ENCODE assay signal across 10 mouse cellular contexts in genomic region chr3:105023371-105024005, GRCm38 (mm10). TPM values are rescaled to one million over a fixed set of nuclear protein-coding genes. Genes with fewer than 3 reads are reported as not detected.
DNase-seq lines count a peak whose midpoint lies in the region; ATAC-seq and TF ChIP-seq lines count a peak whose summit lies in the region.
"Had no signal": no experiment of that assay in that cellular context is flagged by ENCODE, and none has a peak within 500 bp of the region (broad histone marks: within the 10 kb centered on the region; RNA-seq: fewer than 3 reads in every experiment).

No protein-coding gene starts in this region.

- no peak overlapping the region for H3K4me2 ChIP-seq in neural tube, embryonic 13.5 days
- H3K4me2 ChIP-seq in stomach, postnatal 0 days (replicated peaks; ENCODE audit: low read depth): no peak overlapping the region

- peak overlapping the region; percentile 61 for H3K27ac ChIP-seq in kidney, adult 2 months (ENCODE audit: insufficient read depth, low read depth, low read length)
- H3K27ac ChIP-seq in neural tube, embryonic 13.5 days (replicated peaks): peak overlapping the region; percentile 39
- peak overlapping the region; percentile 37 for H3K27ac ChIP-seq in liver, adult 2 months (replicated peaks; ENCODE audit: insufficient read depth, low read depth, low read length)
- peak overlapping the region; percentile 41; the same call in 1 of the 2 replicates for H3K27ac ChIP-seq in stomach, postnatal 0 days (replicated peaks)

- no peaks in the 10 kb centered on the region for H3K27me3 ChIP-seq in kidney, adult 2 months (replicated peaks; ENCODE audit: control insufficient read depth, insufficient read depth, low read length)
- H3K27me3 ChIP-seq in neural tube, embryonic 13.5 days: no peaks in the 10 kb centered on the region
- no peaks in the 10 kb centered on the region for H3K27me3 ChIP-seq in liver, adult 2 months (ENCODE audit: control insufficient read depth, insufficient read depth, low read length)
- H3K27me3 ChIP-seq in stomach, postnatal 0 days (ENCODE audit: control insufficient read depth, insufficient read depth, low read length): no peaks in the 10 kb centered on the region

- no peak for ATAC-seq in neural tube, embryonic 13.5 days (ENCODE audit: low read depth)
- no peak for ATAC-seq in stomach, postnatal 0 days (ENCODE audit: low FRiP score, low TSS enrichment)

- no peak for TF ChIP-seq CTCF in kidney, adult 2 months (conservative IDR thresholded peaks at IDR 0.05; ENCODE audit: insufficient read depth, insufficient read length, low read depth, low read length)
- no peak for TF ChIP-seq CTCF in liver, adult 2 months (IDR thresholded peaks at IDR 0.05; ENCODE audit: low read depth, low read length)
- no peak for TF ChIP-seq CTCF in stomach, postnatal 0 days (IDR thresholded peaks at IDR 0.05; ENCODE audit: low read depth)

- no peaks in the 10 kb centered on the region for H3K9me3 ChIP-seq in neural tube, embryonic 13.5 days
- no peaks in the 10 kb centered on the region for H3K9me3 ChIP-seq in stomach, postnatal 0 days (ENCODE audit: control insufficient read depth, low read length)

- TF ChIP-seq POLR2A in kidney, adult 2 months (IDR thresholded peaks at IDR 0.05; ENCODE audit: low read depth, low read length): no peak
- no peak for TF ChIP-seq POLR2A in liver, adult 2 months (IDR thresholded peaks at IDR 0.05; ENCODE audit: extremely low read depth, insufficient read depth, low read length)

- no peak for TF ChIP-seq EP300 in stomach, postnatal 0 days (optimal IDR thresholded peaks at IDR 0.05)

- 69% methylated on average over 10 of the region's 10 CpGs for WGBS in kidney, adult 2 months
- WGBS in neural tube, embryonic 13.5 days: 85% methylated on average over 10 of the region's 10 CpGs
- WGBS in liver, adult 2 months: 79% methylated on average over 10 of the region's 10 CpGs
- 77% methylated on average over 10 of the region's 10 CpGs for WGBS in stomach, postnatal 0 days

- no peaks in the 10 kb centered on the region for H3K4me1 ChIP-seq in kidney, adult 2 months (ENCODE audit: control insufficient read depth, insufficient read depth, low read length)
- peaks cover 21% of the 10 kb centered on the region for H3K4me1 ChIP-seq in neural tube, embryonic 13.5 days (replicated peaks)
- H3K4me1 ChIP-seq in liver, adult 2 months (ENCODE audit: control insufficient read depth, insufficient read depth, low read length): peaks cover 3% of the 10 kb centered on the region; the same call in 1 of the 2 replicates
- H3K4me1 ChIP-seq in stomach, postnatal 0 days (replicated peaks; ENCODE audit: control insufficient read depth, insufficient read depth): no peaks in the 10 kb centered on the region

- no peaks in the 10 kb centered on the region for H3K36me3 ChIP-seq in kidney, adult 2 months (ENCODE audit: control insufficient read depth, insufficient read depth, low read length)
- peaks cover 24% of the 10 kb centered on the region for H3K36me3 ChIP-seq in neural tube, embryonic 13.5 days
- no peaks in the 10 kb centered on the region for H3K36me3 ChIP-seq in liver, adult 2 months (ENCODE audit: control insufficient read depth, insufficient read depth, low read length)
- H3K36me3 ChIP-seq in stomach, postnatal 0 days (ENCODE audit: control insufficient read depth, insufficient read depth, low read length): peaks cover 6% of the 10 kb centered on the region; the same call in 1 of the 2 replicates

- H3K9ac ChIP-seq in neural tube, embryonic 13.5 days: no peak overlapping the region
- no peak overlapping the region for H3K9ac ChIP-seq in liver, adult 2 months (ENCODE audit: low read depth, low read length)
- no peak overlapping the region for H3K9ac ChIP-seq in stomach, postnatal 0 days (ENCODE audit: low read length)

- no peaks in the 10 kb centered on the region; the same call in 1 of the 2 replicates for H3K79me2 ChIP-seq in liver, adult 2 months (ENCODE audit: control insufficient read depth, insufficient read depth, low read length)

- H3K4me3 ChIP-seq in kidney, adult 2 months (ENCODE audit: insufficient read depth, low read depth, low read length): no peak overlapping the region
- no peak overlapping the region for H3K4me3 ChIP-seq in neural tube, embryonic 13.5 days
- H3K4me3 ChIP-seq in liver, adult 2 months (ENCODE audit: insufficient read depth, low read depth, low read length): no peak overlapping the region
- H3K4me3 ChIP-seq in stomach, postnatal 0 days (ENCODE audit: low read depth, low read length): no peak overlapping the region

- peak; percentile 34 for DNase-seq in kidney, adult 2 months
- DNase-seq in kidney, postnatal 14 days: no peak
- no peak for DNase-seq in neural tube, embryonic 10.5 days (ENCODE audit: extremely low spot score, low spot score)
- peak; percentile 41 for DNase-seq in liver, adult 2 months (ENCODE audit: extremely low read depth, low read depth, low spot score)
- no peak for DNase-seq in stomach, postnatal 0 days (ENCODE audit: low spot score)
- DNase-seq in cerebellum, postnatal 4 days (ENCODE audit: low spot score in 2 of 2): no peak
- no peak for DNase-seq in left cerebral cortex, adult 18-20 months (ENCODE audit: low spot score in 2 of 2)
- DNase-seq: left cerebral cortex, postnatal 4 days had no signal

RNA-seq across cellular contexts. Expression of gene Cttnbp2nl, which starts 29.5 kb away (rescaled TPM):
- polyA plus RNA-seq in kidney, adult 2 months (2012; rRNA removed): 3.6 and 4.2 TPM in 2 replicates
- polyA plus RNA-seq in neural tube, embryonic 13.5 days (2015; fragmentation: Nextera tagmentation; extraction: Ambion mirVana): 52.8 and 59.4 TPM in 2 replicates
- total RNA-seq in liver, adult 2 months (2014; rRNA removed): 1.8 and 2.2 TPM in 2 replicates
- polyA plus RNA-seq in liver, adult 2 months (2012; rRNA removed): 0.54 and 0.58 TPM in 2 replicates
- 15.5 and 17.5 TPM in 2 replicates for polyA plus RNA-seq in stomach, postnatal 0 days (2015; fragmentation: Nextera tagmentation; extraction: Ambion mirVana)
- total RNA-seq in left cerebral cortex, adult 18-20 months (2021): 10 to 100 TPM; 26.0 to 31.0 TPM

RNA-seq across cellular contexts. Expression of gene 4930564D02Rik, which starts 43.2 kb away (rescaled TPM):
- not detected in 2 replicates for polyA plus RNA-seq in kidney, adult 2 months (2012; rRNA removed)
- not detected in 2 replicates for polyA plus RNA-seq in neural tube, embryonic 13.5 days (2015; fragmentation: Nextera tagmentation; extraction: Ambion mirVana)
- not detected in 2 replicates for total RNA-seq in liver, adult 2 months (2014; rRNA removed)
- polyA plus RNA-seq in liver, adult 2 months (2012; rRNA removed): not detected in 2 replicates
- polyA plus RNA-seq in stomach, postnatal 0 days (2015; fragmentation: Nextera tagmentation; extraction: Ambion mirVana): not detected in 2 replicates
- not detected for total RNA-seq in left cerebral cortex, adult 18-20 months (2021)
- total RNA-seq: left cerebral cortex, postnatal 4 days; monocyte, adult 5-6 weeks had no signal

Comparison
In these comparisons a context has a peak if more than half of its experiments do, and no peak if none do; other contexts are left out.
1. DNase-seq: peak in kidney, adult 2 months (single experiment) and liver, adult 2 months (single experiment); none in kidney, postnatal 14 days (single experiment), neural tube, embryonic 10.5 days (single experiment), stomach, postnatal 0 days (single experiment), cerebellum, postnatal 4 days (0 of 2) and left cerebral cortex, adult 18-20 months (0 of 2).
2. Peak in every context shown above with its lines, with median percentiles within 50 percentile points of each other: H3K27ac ChIP-seq.